Mouse (Mus musculus) midbrain, embryonic 11.5 days (tissue): ENCODE results near the gene Ctnnd2. TPM values are rescaled to one million over a fixed set of nuclear protein-coding genes. Genes with fewer than 3 reads are reported as not detected.

Source experiments
- ATAC-seq: fragments of 200-750 bp; cut with Nextera tagmentation; 2 replicates; pipeline ENCODE4 v1.8.0; 2017; ENCODE audit warnings: moderate TSS enrichment, moderate library complexity; ENCODE audit not compliant: low FRiP score
- DNase-seq: peaks from one replicate; pipeline ENCODE4 v3.0.0; 2015; ENCODE audit warnings: low spot score; ENCODE audit errors: missing footprints
- H3K27ac ChIP-seq: fragments of 300-500 bp; sonication (generic); 2 replicates; pipeline ENCODE4 v1.5.1; 2014; ENCODE audit warnings: low read depth, low read length
- H3K27me3 ChIP-seq: fragments of 300-500 bp; sonication (generic); 2 replicates; pipeline ENCODE4 v1.6.1; 2014; ENCODE audit warnings: mild to moderate bottlenecking, low read length, moderate library complexity, mixed read lengths; ENCODE audit not compliant: control insufficient read depth, insufficient read depth
- H3K36me3 ChIP-seq: fragments of 300-500 bp; sonication (generic); 2 replicates; pipeline ENCODE4 v1.6.1; 2014; ENCODE audit warnings: mild to moderate bottlenecking, low read length, moderate library complexity, mixed read lengths; ENCODE audit not compliant: control insufficient read depth, insufficient read depth
- H3K4me1 ChIP-seq: fragments of 300-500 bp; sonication (generic); 2 replicates; pipeline ENCODE4 v1.6.1; 2014; ENCODE audit warnings: low read length; ENCODE audit not compliant: control insufficient read depth, insufficient read depth
- H3K4me2 ChIP-seq: fragments of 300-500 bp; sonication (generic); 2 replicates; pipeline ENCODE4 v1.6.1; 2014; ENCODE audit warnings: mild to moderate bottlenecking, moderate library complexity
- H3K4me3 ChIP-seq: fragments of 300-500 bp; sonication (generic); 2 replicates; pipeline ENCODE4 v1.5.1; 2014; ENCODE audit warnings: low read depth, low read length
- H3K9ac ChIP-seq: fragments of 300-500 bp; sonication (generic); 2 replicates; pipeline ENCODE4 v1.6.1; 2014; ENCODE audit warnings: low read length
- H3K9me3 ChIP-seq: fragments of 300-500 bp; sonication (generic); 2 replicates; pipeline ENCODE4 v1.6.1; 2016; ENCODE audit warnings: low read length; ENCODE audit not compliant: control insufficient read depth
- WGBS: fragments of 180-500 bp; shearing (Covaris S2); extraction: QIAGEN DNeasy Blood & Tissue Kit; methylation state at CpG from one replicate; pipeline ENCODE4 v1.1.7; 2014; 5-methylcytosine and 5-hydroxymethylcytosine counted together
- polyA plus RNA-seq: library from polyadenylated mRNA; unstranded; fragments of >200 nt; fragmentation: Nextera tagmentation; extraction: Ambion mirVana; gene quantifications from 2 replicates; pipeline ENCODE4 v1.2.1, GENCODE M21; 2014

The Ctnnd2 gene
- polyA plus RNA-seq, 1 experiment from 2014 or later = 19.7 TPM

GRCm38 (mm10) chr15:30762695-30763285 lies 590.4 kb downstream of the Ctnnd2 start:
- 92% methylated on average over 1 of the region's 1 CpGs for WGBS
- H3K27ac ChIP-seq = no peak overlapping the region
- H3K4me2 ChIP-seq = no peak overlapping the region

GRCm38 (mm10) chr15:30776931-30777330 lies 604.5 kb downstream of the Ctnnd2 start:
- H3K4me2 ChIP-seq = no peak overlapping the region
- H3K4me3 ChIP-seq = no peak overlapping the region
- H3K36me3 ChIP-seq = no peaks in the 10 kb centered on the region
- H3K9ac ChIP-seq = no peak overlapping the region
- ATAC-seq (no peak), DNase-seq (peak; percentile 82)
- H3K4me1 ChIP-seq = peaks cover 7% of the 10 kb centered on the region
- H3K9me3 ChIP-seq = no peaks in the 10 kb centered on the region
- no peak overlapping the region for H3K27ac ChIP-seq
- 69% methylated on average over 7 of the region's 7 CpGs for WGBS
- H3K27me3 ChIP-seq = no peaks in the 10 kb centered on the region

More at GRCm38 (mm10) chr15:30762695-30763285, 590.4 kb downstream of the Ctnnd2 start:
- Histone ChIP-seq H3K4me1 (no peaks in the 10 kb centered on the region), H3K27me3 (no peaks in the 10 kb centered on the region), H3K9me3 (no peaks in the 10 kb centered on the region), H3K4me3 (no peak overlapping the region), H3K36me3 (no peaks in the 10 kb centered on the region), H3K9ac (no peak overlapping the region)
- ATAC-seq (no peak), DNase-seq (no peak)

- DNase-seq = peak; percentile 61
- no peak overlapping the region for H3K9ac ChIP-seq
- no peak overlapping the region for H3K4me3 ChIP-seq
- peaks cover 7% of the 10 kb centered on the region for H3K4me1 ChIP-seq
- no peak overlapping the region for H3K27ac ChIP-seq
- no peaks in the 10 kb centered on the region for H3K27me3 ChIP-seq
- no peak overlapping the region for H3K4me2 ChIP-seq
- H3K36me3 ChIP-seq = no peaks in the 10 kb centered on the region
- ATAC-seq = no peak
- H3K9me3 ChIP-seq = no peaks in the 10 kb centered on the region
- 91% methylated on average over 5 of the region's 5 CpGs for WGBS
Observed at GRCm38 (mm10) chr15:30777801-30778200, 605.4 kb downstream of the Ctnnd2 start.

- H3K27me3 ChIP-seq = no peaks in the 10 kb centered on the region
- H3K36me3 ChIP-seq = no peaks in the 10 kb centered on the region
- H3K27ac ChIP-seq = no peak overlapping the region
- H3K9ac ChIP-seq = no peak overlapping the region
- H3K4me1 ChIP-seq = peaks cover 7% of the 10 kb centered on the region
- H3K9me3 ChIP-seq = no peaks in the 10 kb centered on the region
- WGBS = 88% methylated on average over 1 of the region's 1 CpGs
- DNase-seq = no peak
- H3K4me2 ChIP-seq = no peak overlapping the region
- ATAC-seq = no peak
- no peak overlapping the region for H3K4me3 ChIP-seq
Observed at GRCm38 (mm10) chr15:30779903-30780302, 607.5 kb downstream of the Ctnnd2 start.

GRCm38 (mm10) chr15:30780977-30781376 lies 608.6 kb downstream of the Ctnnd2 start:
- no peak overlapping the region for H3K9ac ChIP-seq
- peak; percentile 85 for DNase-seq
- no peak overlapping the region for H3K27ac ChIP-seq
- no peaks in the 10 kb centered on the region for H3K9me3 ChIP-seq
- peak; percentile 85 for ATAC-seq
- H3K4me3 ChIP-seq = no peak overlapping the region
- no peak overlapping the region for H3K4me2 ChIP-seq
- H3K27me3 ChIP-seq = no peaks in the 10 kb centered on the region
- no peaks in the 10 kb centered on the region for H3K36me3 ChIP-seq
- H3K4me1 ChIP-seq = peaks cover 7% of the 10 kb centered on the region

GRCm38 (mm10) chr15:30785706-30786320 lies 613.4 kb downstream of the Ctnnd2 start:
- ATAC-seq = no peak
- no peaks in the 10 kb centered on the region for H3K36me3 ChIP-seq
- H3K9ac ChIP-seq = no peak overlapping the region
- H3K27ac ChIP-seq = no peak overlapping the region
- DNase-seq = no peak
- WGBS = 89% methylated on average over 5 of the region's 5 CpGs
- no peak overlapping the region for H3K4me2 ChIP-seq
- H3K4me3 ChIP-seq = no peak overlapping the region
- H3K9me3 ChIP-seq = no peaks in the 10 kb centered on the region
- H3K27me3 ChIP-seq = no peaks in the 10 kb centered on the region
- peaks cover 6% of the 10 kb centered on the region for H3K4me1 ChIP-seq

- Histone ChIP-seq H3K36me3 (no peaks in the 10 kb centered on the region), H3K9ac (no peak overlapping the region), H3K9me3 (no peaks in the 10 kb centered on the region), H3K4me2 (no peak overlapping the region), H3K4me3 (no peak overlapping the region), H3K27ac (no peak overlapping the region), H3K27me3 (no peaks in the 10 kb centered on the region), H3K4me1 (no peaks in the 10 kb centered on the region)
- ATAC-seq (no peak), DNase-seq (no peak)
- WGBS = 96% methylated on average over 3 of the region's 3 CpGs
Observed at GRCm38 (mm10) chr15:30793260-30793659, 620.9 kb downstream of the Ctnnd2 start.

- no peak overlapping the region for H3K27ac ChIP-seq
- H3K4me3 ChIP-seq = no peak overlapping the region
- no peaks in the 10 kb centered on the region for H3K36me3 ChIP-seq
- DNase-seq = no peak
- ATAC-seq = no peak
- WGBS = 91% methylated on average over 3 of the region's 3 CpGs
- no peaks in the 10 kb centered on the region for H3K27me3 ChIP-seq
- H3K9ac ChIP-seq = no peak overlapping the region
- no peak overlapping the region for H3K4me2 ChIP-seq
- no peaks in the 10 kb centered on the region for H3K4me1 ChIP-seq
- H3K9me3 ChIP-seq = no peaks in the 10 kb centered on the region
Observed at GRCm38 (mm10) chr15:30795723-30796122, 623.3 kb downstream of the Ctnnd2 start.

- H3K27ac ChIP-seq = no peak overlapping the region
- ATAC-seq = peak; percentile 35; the same call in 1 of the 2 replicates
Observed at GRCm38 (mm10) chr15:30827424-30828263, 655.3 kb downstream of the Ctnnd2 start.

More at GRCm38 (mm10) chr15:30827424-30828263, 655.3 kb downstream of the Ctnnd2 start:
- no peak overlapping the region for H3K9ac ChIP-seq
- H3K9me3 ChIP-seq = no peaks in the 10 kb centered on the region
- no peak overlapping the region for H3K4me2 ChIP-seq
- DNase-seq = no peak
- WGBS = 79% methylated on average over 17 of the region's 17 CpGs
- no peaks in the 10 kb centered on the region for H3K36me3 ChIP-seq
- no peaks in the 10 kb centered on the region for H3K27me3 ChIP-seq
- no peak overlapping the region for H3K4me3 ChIP-seq
- no peaks in the 10 kb centered on the region for H3K4me1 ChIP-seq
